Mouse (Mus musculus) bone marrow, adult 2 months (tissue): Measurements from ENCODE around the gene Hist1h4f.

ENCODE experiments used
- CTCF ChIP-seq: fragments of 200-500 bp; IDR thresholded peaks from 2 replicates; pipeline ENCODE4 v1.5.1; 2011; ENCODE audit warnings: low read length, control low read depth; ENCODE audit not compliant: control insufficient read depth, insufficient read depth
- POLR2A ChIP-seq: fragments of 200-500 bp; IDR thresholded peaks from 2 replicates; pipeline ENCODE4 v1.6.1; 2011; ENCODE audit warnings: low read depth, mild to moderate bottlenecking, control low read depth, low read length, borderline replicate concordance; ENCODE audit not compliant: control insufficient read depth

DNA sequence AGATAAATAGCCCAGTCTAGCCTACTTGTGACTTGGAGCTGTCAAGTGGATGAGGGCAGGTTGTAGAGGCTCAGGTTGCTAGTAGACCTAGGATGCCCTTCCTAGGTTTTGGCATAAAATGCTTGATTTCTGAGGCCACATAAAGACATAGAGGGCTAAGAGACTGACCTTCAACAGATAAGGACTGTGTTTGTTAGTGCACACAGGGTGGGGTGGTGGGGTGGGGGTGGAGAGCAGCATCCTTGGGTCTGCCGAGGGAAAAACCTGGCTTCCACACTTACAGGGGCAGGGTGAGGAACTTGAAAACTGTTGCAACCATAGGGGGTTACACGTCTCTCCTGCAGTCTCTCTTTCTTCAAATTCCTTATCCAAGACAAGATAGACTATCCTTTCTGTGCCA lies 43.7 kb upstream of the Hist1h4f start:
- TF ChIP-seq CTCF: no peak
- TF ChIP-seq POLR2A: no peak
